Mouse (Mus musculus): ENCODE data around the gene Pifo. TPM values are rescaled to one million over a fixed set of nuclear protein-coding genes. Genes with fewer than 3 reads are reported as not detected.

Gene Pifo
- 1.1 to 2.5 TPM (median 1.6 TPM) in 4 replicates for total RNA-seq (2023)

GRCm38 (mm10) chr3:106014546-106014945, at the start of gene Pifo:
TSS of gene Pifo (minus strand) at chr3:106014646.

DNA sequence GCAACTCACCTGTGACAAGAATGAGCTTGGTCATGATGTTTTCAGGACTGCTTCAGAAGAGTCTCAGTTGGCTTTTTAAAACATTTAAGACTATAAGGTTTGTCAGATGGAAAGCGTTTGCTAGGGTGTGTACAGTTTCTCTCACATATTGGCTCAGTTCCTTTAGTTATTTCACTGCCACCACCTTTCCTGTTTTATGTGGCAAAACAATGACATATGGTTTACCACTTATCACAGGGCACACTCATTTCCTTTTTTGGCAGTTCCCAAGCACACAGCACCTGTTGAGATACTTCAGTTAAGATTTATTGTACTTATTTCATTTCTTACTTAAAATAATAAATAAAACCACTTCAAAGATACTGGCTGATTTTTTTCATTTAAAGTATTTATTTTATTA, 18.3 kb upstream of the Pifo start, which contains the start of gene Chil5:
TSS of gene Chil5 (minus strand) at position 34 of the 400 bp plus-strand sequence.

GRCm38 (mm10) chr3:105973411-105973810, 41.0 kb downstream of the Pifo start, which contains the start of gene Ovgp1:
TSS of gene Ovgp1 (plus strand) at chr3:105973711.

GRCm38 (mm10) chr3:105959999-105960398, 54.4 kb downstream of the Pifo start, which contains the start of gene Atp5f1:
TSS of gene Atp5f1 (minus strand) at chr3:105960099.

DNA sequence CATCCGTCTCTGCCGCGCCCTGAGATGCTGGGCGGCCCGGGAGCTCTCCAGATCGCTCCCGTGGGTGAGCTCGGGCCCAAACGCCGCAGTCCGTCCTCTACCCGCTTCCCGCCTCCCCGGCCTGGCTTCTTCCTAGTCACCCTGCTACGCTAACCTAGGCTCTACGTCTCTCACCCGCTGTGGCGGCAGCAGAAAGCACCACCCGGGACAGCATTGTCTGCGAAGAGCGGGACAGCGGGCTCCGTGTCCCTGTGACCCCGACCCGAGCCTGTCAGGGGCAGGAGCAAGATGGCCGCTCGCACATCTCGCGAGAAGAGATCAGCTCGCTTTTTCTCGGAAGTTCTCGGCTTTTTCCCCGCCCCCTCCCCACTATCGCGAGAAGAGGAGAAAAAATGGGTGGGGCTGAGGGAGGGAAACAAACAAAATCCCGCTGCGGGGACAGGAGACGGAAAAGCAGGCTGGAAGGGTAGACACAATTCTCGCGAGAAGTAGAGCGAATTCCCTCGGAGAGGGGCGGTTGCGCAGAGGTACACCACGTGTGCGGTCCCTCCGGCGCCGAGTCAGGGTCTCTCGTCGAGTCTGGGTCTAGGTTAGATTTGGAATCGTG, 55.4 kb downstream of the Pifo start, which contains the start of gene Wdr77:
TSS of gene Wdr77 (plus strand) at position 396 of the 607 bp plus-strand sequence.

Other genes with a start within 250 kb of the Pifo start
- 116 to 147 TPM (median 132 TPM) in 4 replicates for gene Rap1a, start 213.3 kb downstream of the Pifo start, total RNA-seq (2023)
- not detected in 4 replicates for gene Adora3, start 143.8 kb downstream of the Pifo start, total RNA-seq (2023)
- gene Tmigd3, start 143.7 kb downstream of the Pifo start, total RNA-seq (2023): 0.52 to 0.57 TPM in 2 of 4 replicates, not detected in the others
- gene I830077J02Rik, start 82.0 kb downstream of the Pifo start, total RNA-seq (2023): 22.2 to 23.8 TPM (median 22.8 TPM) in 4 replicates
- gene Wdr77, start 55.3 kb downstream of the Pifo start, total RNA-seq (2023): 41.0 to 46.1 TPM (median 43.0 TPM) in 4 replicates
- gene Atp5f1, start 54.5 kb downstream of the Pifo start, total RNA-seq (2023): 135 to 153 TPM (median 143 TPM) in 4 replicates
- gene Ovgp1, start 40.9 kb downstream of the Pifo start, total RNA-seq (2023): 2.4 to 4.5 TPM (median 3.5 TPM) in 4 replicates
- not detected in 4 replicates for gene Chil5, start 18.2 kb upstream of the Pifo start, total RNA-seq (2023)
- gene Chia1, start 98.6 kb upstream of the Pifo start, total RNA-seq (2023): not detected in 4 replicates
- 0.60 to 1.3 TPM (median 0.89 TPM) in 4 replicates for gene Chil3, start 152.9 kb upstream of the Pifo start, total RNA-seq (2023)
- gene Chil4, start 204.9 kb upstream of the Pifo start, total RNA-seq (2023): not detected in 4 replicates